Mouse (Mus musculus): Measurements from ENCODE around the gene Tcf7l2. TPM values are rescaled to one million over a fixed set of nuclear protein-coding genes. Genes with fewer than 3 reads are reported as not detected.

Gene Tcf7l2
- total and polyA plus RNA-seq, 2 experiments: 3.2 to 14.6 TPM

DNA sequence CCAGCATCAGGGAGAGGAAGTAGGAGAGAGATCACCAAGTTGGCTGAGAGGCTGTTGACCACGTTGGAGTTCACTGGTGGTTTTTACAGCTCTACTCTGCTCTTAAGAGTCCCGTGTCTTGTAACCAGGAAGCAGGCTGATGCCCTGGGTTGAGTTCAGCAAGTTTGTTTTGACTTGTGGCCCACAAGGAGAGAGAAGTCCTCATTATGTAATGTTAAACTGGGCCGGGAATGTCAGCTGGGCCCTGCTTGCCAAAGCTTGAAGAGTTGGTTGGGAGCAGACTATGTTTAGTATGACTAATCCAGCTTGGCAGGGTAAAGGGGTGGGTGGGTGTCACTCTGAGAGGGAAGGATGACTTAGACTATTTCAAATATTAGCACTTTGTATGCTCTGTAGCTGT lies 134.9 kb downstream of the Tcf7l2 start:
- Histone ChIP-seq H3K4me1 (ENCODE audit: control insufficient read depth, insufficient read depth, low read length) (peaks cover 2% of the 10 kb centered on the region; the same call in 1 of the 2 replicates), H3K79me2 (ENCODE audit: control insufficient read depth, insufficient read depth, low read length) (peaks cover 14% of the 10 kb centered on the region), H3K36me3 (ENCODE audit: control insufficient read depth, insufficient read depth, low read length) (no peaks in the 10 kb centered on the region), H3K4me3 (ENCODE audit: insufficient read depth, low read depth, low read length) (no peak overlapping the region), H3K9ac (ENCODE audit: low read depth, low read length) (no peak overlapping the region), H3K27me3 (ENCODE audit: control insufficient read depth, insufficient read depth, low read length) (no peaks in the 10 kb centered on the region), H3K27ac (replicated peaks; ENCODE audit: insufficient read depth, low read depth, low read length) (no peak overlapping the region)
- TF ChIP-seq POLR2A (IDR thresholded peaks at IDR 0.05; ENCODE audit: extremely low read depth, insufficient read depth, low read length) (no peak), CTCF (IDR thresholded peaks at IDR 0.05; ENCODE audit: low read depth, low read length) (no peak)
- WGBS: 7% methylated on average over 3 of the region's 3 CpGs
- peak; percentile 70 for DNase-seq (ENCODE audit: extremely low read depth, low read depth, low spot score)

DNA sequence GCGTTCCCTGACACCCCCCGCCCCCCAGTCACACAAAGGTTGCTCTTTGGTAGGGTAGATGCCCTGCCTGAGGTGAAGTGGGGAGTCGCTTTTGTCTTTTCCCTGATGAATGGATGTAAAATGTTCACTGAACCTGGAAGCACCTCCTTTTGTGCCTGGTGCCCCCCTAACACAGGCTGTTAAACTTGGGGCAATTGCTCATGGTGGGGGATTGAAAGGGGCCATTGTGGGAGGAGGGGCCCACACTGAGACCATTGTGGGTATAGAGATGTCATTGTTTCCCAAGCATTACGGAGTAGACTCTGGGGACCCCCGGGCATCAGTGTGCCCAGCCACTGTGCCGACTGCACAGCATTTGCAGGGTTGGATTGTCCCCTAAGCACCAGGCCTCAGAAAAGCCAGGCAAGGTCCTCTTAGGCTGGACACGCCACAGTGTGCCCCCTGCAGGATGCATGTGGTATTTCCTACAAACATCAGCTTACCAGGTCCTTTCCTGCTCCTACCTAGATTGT lies 135.8 kb downstream of the Tcf7l2 start:
- peak; percentile 85 for TF ChIP-seq CTCF (IDR thresholded peaks at IDR 0.05; ENCODE audit: low read depth, low read length)
- no peak for TF ChIP-seq POLR2A (IDR thresholded peaks at IDR 0.05; ENCODE audit: extremely low read depth, insufficient read depth, low read length)
- H3K36me3 ChIP-seq (ENCODE audit: control insufficient read depth, insufficient read depth, low read length): no peaks in the 10 kb centered on the region
- H3K79me2 ChIP-seq (ENCODE audit: control insufficient read depth, insufficient read depth, low read length): peaks cover 14% of the 10 kb centered on the region
- H3K9ac ChIP-seq (ENCODE audit: low read depth, low read length): no peak overlapping the region
- H3K27ac ChIP-seq (replicated peaks; ENCODE audit: insufficient read depth, low read depth, low read length): no peak overlapping the region
- DNase-seq (ENCODE audit: extremely low read depth, low read depth, low spot score): peak; percentile 47
- H3K27me3 ChIP-seq (ENCODE audit: control insufficient read depth, insufficient read depth, low read length): no peaks in the 10 kb centered on the region
- WGBS: 78% methylated on average over 7 of the region's 7 CpGs
- H3K4me1 ChIP-seq (ENCODE audit: control insufficient read depth, insufficient read depth, low read length): peaks cover 2% of the 10 kb centered on the region; the same call in 1 of the 2 replicates
- H3K4me3 ChIP-seq (ENCODE audit: insufficient read depth, low read depth, low read length): no peak overlapping the region

DNA sequence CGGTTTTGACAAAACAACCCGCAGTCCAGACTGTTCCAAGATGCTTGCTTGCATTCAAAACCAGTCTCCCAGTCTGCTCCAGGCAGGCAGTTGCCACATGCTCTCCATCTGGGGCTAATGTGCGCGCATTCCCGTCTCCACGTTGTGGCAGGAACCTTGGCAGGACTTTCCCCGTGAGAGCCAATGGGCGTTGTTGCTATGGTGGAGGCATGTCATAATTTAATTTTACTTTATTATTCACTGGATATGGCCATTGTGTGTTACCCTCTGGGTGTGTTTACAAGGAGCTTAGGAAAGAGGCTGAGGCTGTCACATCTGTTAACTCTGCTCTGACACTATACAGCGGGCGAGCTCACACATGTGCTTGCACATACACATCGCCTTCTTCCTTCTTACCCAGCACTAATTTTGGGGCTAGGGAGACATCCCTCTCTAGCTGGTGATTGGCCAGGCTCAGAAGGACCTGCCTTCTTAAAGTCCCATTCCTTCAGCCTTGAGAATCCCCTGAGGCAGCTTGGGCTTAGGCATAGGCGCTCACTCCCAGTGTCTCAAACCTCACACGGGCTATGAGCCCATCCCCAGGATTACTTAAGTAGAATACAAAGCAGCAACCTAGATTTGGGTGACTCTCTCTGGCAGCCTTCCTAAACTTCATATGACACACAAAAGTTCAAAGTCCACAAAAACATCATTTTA lies 139.2 kb downstream of the Tcf7l2 start:
- no peak for TF ChIP-seq POLR2A (IDR thresholded peaks at IDR 0.05; ENCODE audit: extremely low read depth, insufficient read depth, low read length)
- TF ChIP-seq CTCF (IDR thresholded peaks at IDR 0.05; ENCODE audit: low read depth, low read length): no peak
- no peaks in the 10 kb centered on the region for H3K27me3 ChIP-seq (ENCODE audit: control insufficient read depth, insufficient read depth, low read length)
- peaks cover 16% of the 10 kb centered on the region for H3K79me2 ChIP-seq (ENCODE audit: control insufficient read depth, insufficient read depth, low read length)
- no peaks in the 10 kb centered on the region; the same call in 1 of the 2 replicates for H3K36me3 ChIP-seq (ENCODE audit: control insufficient read depth, insufficient read depth, low read length)
- H3K4me3 ChIP-seq (ENCODE audit: insufficient read depth, low read depth, low read length): no peak overlapping the region
- 80% methylated on average over 13 of the region's 13 CpGs for WGBS
- H3K9ac ChIP-seq (ENCODE audit: low read depth, low read length): no peak overlapping the region
- DNase-seq (ENCODE audit: extremely low read depth, low read depth, low spot score): no peak
- no peak overlapping the region for H3K27ac ChIP-seq (replicated peaks; ENCODE audit: insufficient read depth, low read depth, low read length)
- H3K4me1 ChIP-seq (ENCODE audit: control insufficient read depth, insufficient read depth, low read length): peaks cover 2% of the 10 kb centered on the region; the same call in 1 of the 2 replicates

DNA sequence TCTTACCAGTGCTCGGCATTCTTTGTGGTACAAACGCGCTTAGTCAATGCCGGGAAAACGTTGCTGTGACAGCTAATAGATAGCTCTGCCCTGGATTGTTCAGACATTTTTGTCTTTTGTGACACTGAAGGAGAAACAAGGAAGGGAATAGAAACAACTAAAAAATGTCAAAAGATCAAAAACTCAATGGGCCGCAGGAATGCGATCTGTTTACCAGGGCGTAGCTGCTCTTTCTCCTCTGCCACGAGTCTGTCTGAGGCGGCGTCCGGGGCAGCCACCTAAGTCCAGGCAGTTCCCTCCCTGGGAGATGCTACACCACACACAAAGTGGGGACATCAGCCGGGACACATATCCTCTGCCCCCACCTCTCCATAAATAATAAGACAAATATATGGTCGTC lies 144.9 kb downstream of the Tcf7l2 start:
- Histone ChIP-seq H3K4me1 (ENCODE audit: control insufficient read depth, insufficient read depth, low read length) (peaks cover 7% of the 10 kb centered on the region), H3K27ac (replicated peaks; ENCODE audit: insufficient read depth, low read depth, low read length) (no peak overlapping the region), H3K4me3 (ENCODE audit: insufficient read depth, low read depth, low read length) (no peak overlapping the region), H3K79me2 (ENCODE audit: control insufficient read depth, insufficient read depth, low read length) (peaks cover 3% of the 10 kb centered on the region; the same call in 1 of the 2 replicates), H3K36me3 (ENCODE audit: control insufficient read depth, insufficient read depth, low read length) (no peaks in the 10 kb centered on the region; the same call in 1 of the 2 replicates), H3K27me3 (ENCODE audit: control insufficient read depth, insufficient read depth, low read length) (no peaks in the 10 kb centered on the region), H3K9ac (ENCODE audit: low read depth, low read length) (no peak overlapping the region)
- TF ChIP-seq CTCF (IDR thresholded peaks at IDR 0.05; ENCODE audit: low read depth, low read length): no peak
- no peak for TF ChIP-seq POLR2A (IDR thresholded peaks at IDR 0.05; ENCODE audit: extremely low read depth, insufficient read depth, low read length)
- DNase-seq (ENCODE audit: extremely low read depth, low read depth, low spot score): no peak
- 90% methylated on average over 14 of the region's 14 CpGs for WGBS

DNA sequence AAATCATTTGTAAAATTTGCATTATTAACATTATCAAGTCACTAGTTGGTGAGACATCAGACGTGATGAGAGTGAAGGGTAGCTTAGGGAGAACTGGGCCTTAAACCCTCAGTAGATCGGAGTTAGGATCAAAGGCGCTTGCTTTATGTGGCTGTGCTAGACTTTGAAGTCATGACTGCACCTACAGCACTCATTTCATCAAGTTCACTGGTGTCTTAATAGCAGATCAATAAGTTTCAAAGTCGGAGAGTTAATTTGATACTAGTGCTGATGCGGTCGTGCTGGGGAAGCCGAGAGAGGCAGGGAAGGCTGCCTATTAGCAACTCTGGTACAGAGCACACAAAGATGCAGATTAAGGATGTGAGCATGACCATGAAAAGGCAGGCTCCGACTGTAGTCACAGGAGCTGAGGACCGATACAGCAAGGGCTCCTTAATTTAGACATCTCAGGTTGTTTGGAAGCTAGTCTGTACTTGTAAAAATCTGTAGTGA lies 150.1 kb downstream of the Tcf7l2 start:
- no peak for TF ChIP-seq POLR2A (IDR thresholded peaks at IDR 0.05; ENCODE audit: extremely low read depth, insufficient read depth, low read length)
- no peak overlapping the region for H3K27ac ChIP-seq (replicated peaks; ENCODE audit: insufficient read depth, low read depth, low read length)
- no peaks in the 10 kb centered on the region for H3K27me3 ChIP-seq (ENCODE audit: control insufficient read depth, insufficient read depth, low read length)
- H3K36me3 ChIP-seq (ENCODE audit: control insufficient read depth, insufficient read depth, low read length): no peaks in the 10 kb centered on the region
- no peak overlapping the region for H3K9ac ChIP-seq (ENCODE audit: low read depth, low read length)
- peak; percentile 84 for DNase-seq (ENCODE audit: extremely low read depth, low read depth, low spot score)
- WGBS: 31% methylated on average over 9 of the region's 9 CpGs
- H3K79me2 ChIP-seq (ENCODE audit: control insufficient read depth, insufficient read depth, low read length): peaks cover 4% of the 10 kb centered on the region; the same call in 1 of the 2 replicates
- peaks cover 16% of the 10 kb centered on the region for H3K4me1 ChIP-seq (ENCODE audit: control insufficient read depth, insufficient read depth, low read length)
- H3K4me3 ChIP-seq (ENCODE audit: insufficient read depth, low read depth, low read length): no peak overlapping the region

DNA sequence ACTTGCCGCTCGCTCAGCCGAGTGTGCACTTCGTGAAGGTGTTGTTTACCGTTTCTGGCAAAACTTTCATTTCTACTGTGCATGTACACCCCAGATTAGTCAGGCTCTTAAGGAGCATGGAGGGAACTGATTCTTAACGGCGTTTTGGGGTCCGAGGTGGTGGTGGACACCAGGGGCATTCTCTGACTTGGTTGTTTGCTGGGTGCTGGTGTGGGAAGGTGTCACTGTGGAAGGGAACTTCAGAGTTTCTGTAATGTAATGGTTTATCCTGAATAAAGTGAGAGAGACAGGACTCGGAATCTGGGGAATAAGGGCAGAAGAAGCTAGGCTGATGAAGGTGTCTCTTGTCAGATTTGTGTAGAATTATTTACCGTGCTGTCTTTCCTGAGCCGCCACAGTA lies 151.9 kb downstream of the Tcf7l2 start:
- DNase-seq (ENCODE audit: extremely low read depth, low read depth, low spot score): no peak
- TF ChIP-seq POLR2A (IDR thresholded peaks at IDR 0.05; ENCODE audit: extremely low read depth, insufficient read depth, low read length) (no peak), CTCF (IDR thresholded peaks at IDR 0.05; ENCODE audit: low read depth, low read length) (no peak)
- peaks cover 10% of the 10 kb centered on the region; the same call in 1 of the 2 replicates for H3K79me2 ChIP-seq (ENCODE audit: control insufficient read depth, insufficient read depth, low read length)
- H3K27ac ChIP-seq (replicated peaks; ENCODE audit: insufficient read depth, low read depth, low read length): no peak overlapping the region
- H3K4me1 ChIP-seq (ENCODE audit: control insufficient read depth, insufficient read depth, low read length): peaks cover 16% of the 10 kb centered on the region
- no peak overlapping the region for H3K4me3 ChIP-seq (ENCODE audit: insufficient read depth, low read depth, low read length)
- H3K36me3 ChIP-seq (ENCODE audit: control insufficient read depth, insufficient read depth, low read length): no peaks in the 10 kb centered on the region
- no peaks in the 10 kb centered on the region for H3K27me3 ChIP-seq (ENCODE audit: control insufficient read depth, insufficient read depth, low read length)
- no peak overlapping the region for H3K9ac ChIP-seq (ENCODE audit: low read depth, low read length)
- WGBS: 97% methylated on average over 11 of the region's 11 CpGs

All from liver, adult 2 months (tissue).